Mouse (Mus musculus): ENCODE results near the gene Gm13090.

DNA sequence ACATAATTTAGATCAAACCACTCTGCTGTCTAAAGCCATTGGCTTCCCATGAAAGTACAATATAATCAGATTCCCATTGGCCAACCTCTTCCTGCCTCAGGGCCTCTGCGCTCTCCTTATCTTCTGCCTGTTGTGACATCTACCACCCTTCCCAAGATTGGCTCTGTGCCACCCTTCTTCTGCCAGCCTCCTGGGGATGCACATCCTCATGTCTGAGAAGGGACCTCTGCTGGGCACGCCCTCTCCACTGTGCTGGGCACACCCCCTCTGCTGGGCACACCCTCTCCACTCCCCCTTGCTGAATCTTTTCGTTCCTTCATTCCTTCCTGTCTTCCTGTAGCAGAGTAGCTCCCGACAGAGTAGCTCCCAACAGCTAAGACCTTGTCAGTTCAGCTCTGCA is 44.4 kb downstream of the Gm13090 start:
- TF ChIP-seq CTCF (IDR thresholded peaks at IDR 0.05) (no peak), EP300 (IDR thresholded peaks at IDR 0.05; ENCODE audit: insufficient read depth, low read depth, low read length) (no peak), POLR2A (IDR thresholded peaks at IDR 0.05; ENCODE audit: insufficient read depth, low read depth, low read length) (no peak)
